Mouse (Mus musculus) intestine, embryonic 14.5 days (tissue): ENCODE data around the gene Dzip1l. TPM values are rescaled to one million over a fixed set of nuclear protein-coding genes. Genes with fewer than 3 reads are reported as not detected.

ENCODE experiments used
- ATAC-seq: fragments of 200-750 bp; cut with Nextera tagmentation; replicated peaks from 2 replicates; pipeline ENCODE4 v1.8.0; 2017; ENCODE audit warnings: low read depth, moderate number of reproducible peaks, moderate TSS enrichment, moderate library complexity; ENCODE audit not compliant: low FRiP score, low TSS enrichment
- DNase-seq: peaks from one replicate; pipeline ENCODE4 v3.0.0-alpha.2; 2018; ENCODE audit warnings: low spot score
- H3K27ac ChIP-seq: fragments of 300-500 bp; sonication (generic); 2 replicates; pipeline ENCODE4 v1.5.1; 2014; ENCODE audit warnings: low read depth, mild to moderate bottlenecking, control low read depth
- H3K27me3 ChIP-seq: fragments of 300-500 bp; sonication (generic); replicated peaks from 2 replicates; pipeline ENCODE4 v1.6.1; 2014; ENCODE audit warnings: low read length, control low read depth; ENCODE audit not compliant: control insufficient read depth, insufficient read depth
- H3K36me3 ChIP-seq: fragments of 300-500 bp; sonication (generic); 2 replicates; pipeline ENCODE4 v1.6.1; 2014; ENCODE audit warnings: low read length, control low read depth; ENCODE audit not compliant: control insufficient read depth, insufficient read depth
- H3K4me1 ChIP-seq: fragments of 300-500 bp; sonication (generic); replicated peaks from 2 replicates; pipeline ENCODE4 v1.6.1; 2014; ENCODE audit warnings: low read length, control low read depth, mixed read lengths; ENCODE audit not compliant: control insufficient read depth, insufficient read depth
- H3K4me2 ChIP-seq: fragments of 300-500 bp; sonication (generic); 2 replicates; pipeline ENCODE4 v1.6.1; 2014; ENCODE audit warnings: low read length
- H3K4me3 ChIP-seq: fragments of 300-500 bp; sonication (generic); 2 replicates; pipeline ENCODE4 v1.5.1; 2014; ENCODE audit warnings: low read depth, low read length, control low read depth, mixed read lengths
- H3K9ac ChIP-seq: fragments of 300-500 bp; sonication (generic); 2 replicates; pipeline ENCODE4 v1.6.1; 2014; ENCODE audit warnings: mild to moderate bottlenecking, low read length
- H3K9me3 ChIP-seq: fragments of 300-500 bp; sonication (generic); 2 replicates; pipeline ENCODE4 v1.6.1; 2016; ENCODE audit warnings: low read length, control low read depth; ENCODE audit not compliant: control insufficient read depth
- WGBS: fragments of 180-500 bp; shearing (Covaris S2); extraction: QIAGEN DNeasy Blood & Tissue Kit; methylation state at CpG from one replicate; pipeline ENCODE4 v1.1.7; 2014; 5-methylcytosine and 5-hydroxymethylcytosine counted together
- polyA plus RNA-seq: library from polyadenylated mRNA; unstranded; fragments of >200 nt; fragmentation: Nextera tagmentation; extraction: Ambion mirVana; gene quantifications from 2 replicates; pipeline ENCODE4 v1.2.1, GENCODE M21; 2014

Gene Dzip1l
- polyA plus RNA-seq, 1 experiment from 2014 or later, result 14.3 TPM

DNA sequence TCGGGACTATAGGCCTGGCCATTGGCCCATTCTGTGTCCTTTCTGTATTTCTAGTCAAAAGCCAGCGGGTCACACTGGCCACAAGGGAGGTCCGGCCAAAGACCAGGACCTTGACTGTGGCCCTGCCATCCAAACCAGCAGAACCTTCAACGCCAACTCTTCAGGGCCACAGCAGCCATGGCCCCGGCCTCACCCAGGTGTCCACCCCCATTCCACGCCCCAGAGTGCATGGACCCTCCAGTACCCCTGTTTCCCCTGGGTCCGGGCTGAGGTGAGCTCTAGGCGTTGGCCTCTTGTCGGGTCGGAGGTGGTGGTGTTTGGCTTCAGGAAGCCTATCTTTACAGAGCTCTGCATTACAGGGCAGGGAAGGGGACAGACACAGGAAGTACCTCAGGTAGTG lies 33.6 kb downstream of the Dzip1l start:
- Histone ChIP-seq H3K9me3 (no peaks in the 10 kb centered on the region), H3K36me3 (peaks cover 58% of the 10 kb centered on the region), H3K4me1 (no peaks in the 10 kb centered on the region), H3K27me3 (no peaks in the 10 kb centered on the region), H3K4me2 (no peak overlapping the region), H3K27ac (no peak overlapping the region), H3K9ac (no peak overlapping the region), H3K4me3 (no peak overlapping the region)
- WGBS, result 92% methylated on average over 10 of the region's 10 CpGs
- no peak for ATAC-seq
- DNase-seq, result no peak

DNA sequence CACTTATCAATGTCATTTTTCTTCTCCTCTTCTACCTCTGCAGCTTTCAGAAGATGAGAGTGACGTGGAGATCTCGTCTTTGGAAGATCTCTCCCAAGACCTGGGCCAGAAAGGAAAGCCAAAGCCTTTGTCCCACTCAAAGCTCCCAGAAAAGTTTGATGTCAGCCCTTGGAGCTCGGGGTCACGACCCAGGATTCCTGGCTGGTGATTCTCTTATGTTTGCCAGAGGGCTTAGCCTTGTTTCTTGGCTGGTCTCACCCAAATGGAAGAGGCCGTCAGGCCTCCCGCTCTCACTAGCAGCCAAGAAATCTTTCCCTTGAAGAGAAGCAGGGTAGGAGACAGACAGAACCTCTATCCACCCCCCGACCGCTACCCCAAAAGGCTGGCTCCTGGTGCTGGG lies 38.3 kb downstream of the Dzip1l start:
- H3K9ac ChIP-seq, result no peak overlapping the region
- no peaks in the 10 kb centered on the region for H3K4me1 ChIP-seq
- no peak for ATAC-seq
- WGBS, result 87% methylated on average over 8 of the region's 8 CpGs
- no peaks in the 10 kb centered on the region for H3K27me3 ChIP-seq
- no peak overlapping the region for H3K27ac ChIP-seq
- no peak for DNase-seq
- no peak overlapping the region for H3K4me3 ChIP-seq
- H3K9me3 ChIP-seq, result no peaks in the 10 kb centered on the region
- H3K4me2 ChIP-seq, result no peak overlapping the region
- peaks cover 66% of the 10 kb centered on the region for H3K36me3 ChIP-seq

DNA sequence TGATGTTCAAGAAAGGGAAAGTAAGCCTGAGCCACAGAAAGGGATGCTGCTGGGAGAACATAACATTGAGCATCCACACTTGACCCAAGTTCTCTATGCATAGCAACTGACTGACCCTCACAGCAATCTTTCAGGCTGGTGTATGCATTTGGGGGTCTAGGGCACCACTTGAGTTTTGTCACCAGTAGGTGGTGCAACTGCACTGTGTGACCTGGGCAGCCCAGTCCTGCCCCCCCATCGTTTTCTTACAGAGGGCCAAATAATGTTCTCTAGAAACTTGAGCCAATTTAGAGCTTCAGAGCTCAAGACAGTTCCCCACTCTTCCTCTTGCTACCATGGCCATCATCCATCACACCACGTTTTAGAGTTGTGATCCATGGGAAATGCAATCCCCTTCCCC lies 42.3 kb downstream of the Dzip1l start:
- WGBS, result 44% methylated on average over 2 of the region's 2 CpGs
- DNase-seq (no peak), ATAC-seq (no peak)
- no peaks in the 10 kb centered on the region for H3K27me3 ChIP-seq
- H3K36me3 ChIP-seq, result peaks cover 32% of the 10 kb centered on the region
- H3K4me3 ChIP-seq, result no peak overlapping the region
- no peak overlapping the region for H3K9ac ChIP-seq
- H3K4me2 ChIP-seq, result no peak overlapping the region
- no peak overlapping the region for H3K27ac ChIP-seq
- no peaks in the 10 kb centered on the region for H3K4me1 ChIP-seq
- no peaks in the 10 kb centered on the region for H3K9me3 ChIP-seq

DNA sequence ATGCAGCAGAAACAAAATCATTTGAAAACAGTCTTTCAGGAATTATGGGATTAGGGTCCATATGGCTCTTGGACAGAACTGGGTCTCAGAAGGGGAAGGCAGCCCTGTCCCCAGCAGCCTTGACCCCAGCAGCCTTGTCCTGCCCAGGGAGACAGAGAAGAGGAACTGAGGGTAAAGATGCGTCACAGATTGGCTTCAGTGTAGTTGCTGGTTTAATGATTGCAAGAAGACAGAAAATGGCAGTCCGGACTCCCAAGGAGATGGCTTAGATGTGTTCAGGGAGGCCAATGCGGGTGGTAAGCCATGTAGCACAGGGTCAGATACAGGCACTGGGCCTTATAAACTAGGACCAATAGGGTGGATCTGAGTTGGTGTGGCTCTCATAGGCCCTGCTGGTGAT lies 46.4 kb downstream of the Dzip1l start:
- Histone ChIP-seq H3K27ac (no peak overlapping the region), H3K4me1 (no peaks in the 10 kb centered on the region), H3K4me2 (no peak overlapping the region), H3K36me3 (peaks cover 3% of the 10 kb centered on the region; the same call in 1 of the 2 replicates), H3K4me3 (no peak overlapping the region), H3K9ac (no peak overlapping the region), H3K27me3 (no peaks in the 10 kb centered on the region), H3K9me3 (no peaks in the 10 kb centered on the region)
- ATAC-seq (no peak), DNase-seq (no peak)
- WGBS, result 81% methylated on average over 3 of the region's 3 CpGs

DNA sequence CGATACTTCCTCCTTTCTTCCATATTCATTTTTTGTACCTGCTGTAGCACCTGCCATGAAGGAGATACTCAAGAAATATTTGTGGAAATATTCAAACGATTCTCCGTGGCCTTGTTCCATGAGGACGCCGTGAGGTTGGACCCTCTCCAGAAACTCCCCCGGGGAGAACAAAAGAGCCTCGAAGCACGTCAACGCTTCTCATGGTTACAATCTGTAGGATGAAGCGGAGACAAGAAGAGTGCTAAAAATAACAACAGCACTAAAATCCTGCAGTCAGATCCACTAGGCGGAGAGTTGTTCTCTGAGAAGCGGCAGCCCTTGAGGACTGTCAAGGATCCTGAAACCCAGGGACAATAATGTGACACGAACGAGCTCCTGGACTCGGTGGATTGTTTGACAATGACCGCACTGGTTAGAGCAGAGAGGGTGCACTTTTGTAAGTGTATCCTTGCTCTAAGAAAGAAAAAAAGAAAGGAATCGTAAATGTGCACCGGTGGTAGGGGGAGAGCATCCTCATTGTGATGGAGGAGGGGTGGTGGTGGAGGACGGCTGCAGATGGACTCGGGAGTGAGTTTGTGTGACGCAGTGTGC lies 52.8 kb downstream of the Dzip1l start:
- DNase-seq, result no peak
- H3K9me3 ChIP-seq, result no peaks in the 10 kb centered on the region
- H3K36me3 ChIP-seq, result no peaks in the 10 kb centered on the region
- H3K27me3 ChIP-seq, result no peaks in the 10 kb centered on the region
- no peak overlapping the region for H3K4me3 ChIP-seq
- no peak overlapping the region for H3K27ac ChIP-seq
- no peak overlapping the region for H3K9ac ChIP-seq
- no peaks in the 10 kb centered on the region for H3K4me1 ChIP-seq
- no peak for ATAC-seq
- no peak overlapping the region for H3K4me2 ChIP-seq
- WGBS, result 85% methylated on average over 21 of the region's 21 CpGs

DNA sequence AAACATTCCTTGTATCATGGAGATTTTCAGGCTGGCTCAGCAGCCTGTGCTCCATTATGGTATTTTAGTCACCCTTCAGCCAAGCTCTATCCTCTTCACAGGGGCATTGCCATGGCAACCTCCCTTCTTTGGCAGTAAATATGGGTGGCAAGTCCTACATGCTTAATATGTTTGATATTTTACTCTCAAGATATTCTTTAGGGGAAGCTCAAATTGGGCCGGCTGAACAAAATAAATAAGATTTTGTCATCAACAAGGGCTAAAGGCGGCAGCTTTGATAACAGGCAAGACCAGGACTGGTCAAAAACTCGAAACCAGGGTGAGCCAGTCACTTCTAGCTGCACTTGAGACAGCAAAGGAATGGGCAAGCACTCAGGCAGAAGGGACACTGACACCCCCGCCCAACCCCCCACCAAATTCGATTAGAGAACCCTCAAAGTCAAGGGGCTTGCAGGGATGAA lies 55.8 kb downstream of the Dzip1l start:
- Histone ChIP-seq H3K4me1 (no peaks in the 10 kb centered on the region), H3K27me3 (no peaks in the 10 kb centered on the region), H3K9me3 (no peaks in the 10 kb centered on the region), H3K27ac (no peak overlapping the region), H3K4me2 (no peak overlapping the region), H3K4me3 (no peak overlapping the region), H3K36me3 (no peaks in the 10 kb centered on the region), H3K9ac (no peak overlapping the region)
- WGBS, result 64% methylated on average over 5 of the region's 5 CpGs
- ATAC-seq, result no peak
- no peak for DNase-seq

DNA sequence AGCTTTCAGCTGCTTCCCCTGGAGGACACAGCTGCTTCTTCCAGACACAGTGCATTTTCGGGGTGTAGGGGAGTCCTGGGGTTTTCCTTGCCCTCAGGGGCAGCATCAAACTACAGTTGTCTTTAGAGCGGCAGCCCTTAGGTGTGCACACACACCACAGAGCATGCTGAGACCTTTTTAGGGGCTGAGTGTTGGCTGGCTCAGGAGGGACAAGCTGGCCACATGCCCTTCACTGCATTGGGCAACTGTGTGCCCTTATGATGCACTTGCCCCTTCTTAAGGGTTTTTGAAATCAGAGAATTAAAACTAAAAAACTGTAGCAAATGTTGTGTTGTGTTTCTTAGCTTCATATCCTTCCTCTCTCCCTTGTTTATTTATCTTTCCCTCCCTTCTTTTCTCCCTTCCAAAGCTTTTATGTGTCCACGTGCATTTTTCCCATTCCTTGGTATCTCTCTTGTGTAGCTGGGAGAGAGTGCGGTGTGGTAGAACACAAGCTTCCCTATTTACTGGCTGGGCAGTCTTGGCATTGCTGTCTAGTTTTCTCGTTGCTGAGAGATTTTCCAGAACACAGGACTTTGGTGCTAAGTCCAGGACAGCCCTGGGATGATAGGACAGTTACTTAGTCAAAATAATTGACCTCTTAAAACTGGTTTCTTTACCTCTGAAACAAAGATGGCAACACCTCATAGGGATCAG lies 56.4 kb downstream of the Dzip1l start:
- no peak overlapping the region for H3K4me3 ChIP-seq
- no peaks in the 10 kb centered on the region for H3K9me3 ChIP-seq
- no peak for ATAC-seq
- no peaks in the 10 kb centered on the region for H3K27me3 ChIP-seq
- H3K4me2 ChIP-seq, result no peak overlapping the region
- H3K9ac ChIP-seq, result no peak overlapping the region
- WGBS, result 69% methylated on average over 5 of the region's 5 CpGs
- H3K27ac ChIP-seq, result no peak overlapping the region
- DNase-seq, result no peak
- H3K36me3 ChIP-seq, result no peaks in the 10 kb centered on the region
- no peaks in the 10 kb centered on the region for H3K4me1 ChIP-seq

DNA sequence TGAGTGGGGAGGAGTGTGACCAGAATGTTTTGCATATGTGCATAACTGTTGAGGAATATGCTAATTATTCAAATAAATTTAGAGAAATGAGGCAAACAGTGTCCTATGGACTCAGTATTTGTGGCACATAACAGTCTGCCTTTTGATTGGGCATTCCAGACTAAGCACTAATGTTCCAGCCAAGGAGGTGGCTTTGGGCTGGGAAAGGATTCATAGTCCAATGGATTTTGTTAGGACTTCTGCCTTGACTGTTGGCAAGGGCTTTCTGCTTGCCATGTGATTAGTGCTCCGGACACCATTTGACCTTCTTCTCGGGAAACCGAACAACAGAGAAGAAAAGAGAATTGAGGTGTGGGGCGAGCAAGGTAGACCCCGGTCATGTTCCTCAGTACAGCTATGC lies 60.5 kb downstream of the Dzip1l start:
- Histone ChIP-seq H3K4me2 (no peak overlapping the region), H3K27me3 (no peaks in the 10 kb centered on the region), H3K4me1 (no peaks in the 10 kb centered on the region), H3K36me3 (no peaks in the 10 kb centered on the region), H3K9ac (no peak overlapping the region), H3K27ac (no peak overlapping the region), H3K4me3 (no peak overlapping the region), H3K9me3 (no peaks in the 10 kb centered on the region)
- DNase-seq (no peak), ATAC-seq (no peak)
- 95% methylated on average over 5 of the region's 5 CpGs for WGBS

DNA sequence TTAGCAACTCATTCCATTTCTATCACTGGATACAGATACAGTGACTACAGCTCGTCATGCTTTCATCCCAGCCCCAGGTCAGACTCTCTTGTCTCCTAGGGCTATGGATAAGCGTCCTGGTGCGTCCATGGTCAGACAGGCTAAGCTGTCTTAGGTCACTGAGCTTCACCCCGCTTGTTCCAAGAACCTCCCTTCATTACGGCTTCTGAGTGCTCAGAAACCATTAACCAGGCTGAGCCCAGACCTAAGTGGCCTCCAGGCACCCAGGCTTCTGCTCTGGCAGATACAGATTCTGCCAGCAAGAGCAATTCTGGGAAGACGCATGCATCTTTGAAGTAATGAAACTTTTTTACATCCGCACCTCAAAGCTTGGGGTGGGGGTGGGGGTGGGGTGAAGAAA lies 61.1 kb downstream of the Dzip1l start:
- ATAC-seq (no peak), DNase-seq (no peak)
- no peaks in the 10 kb centered on the region for H3K36me3 ChIP-seq
- WGBS, result 81% methylated on average over 7 of the region's 7 CpGs
- H3K4me3 ChIP-seq, result no peak overlapping the region
- no peak overlapping the region for H3K4me2 ChIP-seq
- no peak overlapping the region for H3K27ac ChIP-seq
- H3K9ac ChIP-seq, result no peak overlapping the region
- H3K9me3 ChIP-seq, result no peaks in the 10 kb centered on the region
- no peaks in the 10 kb centered on the region for H3K27me3 ChIP-seq
- no peaks in the 10 kb centered on the region for H3K4me1 ChIP-seq
